Comparison of ENCODE assay signal across 15 mouse cellular contexts in the genomic region with DNA sequence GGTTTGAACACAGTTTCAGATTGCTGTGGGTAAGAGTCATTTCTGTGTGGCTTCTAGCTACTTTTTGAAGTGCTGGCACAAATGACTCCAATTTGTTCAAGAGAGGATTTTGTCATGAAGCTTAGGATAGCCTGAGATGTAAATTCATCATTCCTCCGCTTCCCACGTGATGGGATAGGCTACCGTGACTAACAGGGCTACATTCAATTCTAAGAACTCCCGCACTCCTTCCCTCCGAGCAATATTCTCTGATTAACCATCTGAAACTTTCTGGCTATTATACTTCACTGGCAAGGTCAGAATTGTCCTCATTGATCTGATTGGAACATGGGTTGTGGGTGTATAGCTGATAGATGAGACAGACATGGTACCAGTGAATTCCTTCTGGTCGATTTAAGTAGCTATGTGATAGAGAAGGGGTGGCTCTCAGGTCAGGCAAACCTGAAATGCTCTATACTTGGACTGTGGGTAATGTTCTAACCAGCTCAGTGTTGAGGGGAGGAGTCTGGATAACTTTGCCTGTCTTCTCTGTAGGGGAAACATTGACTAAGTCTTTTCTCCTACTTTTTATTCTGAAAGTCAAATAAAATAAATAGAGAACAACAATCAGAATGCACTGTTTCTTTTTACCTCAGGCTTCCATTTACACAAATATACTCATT.
"Had no signal": no experiment of that assay in that cellular context is flagged by ENCODE, and none has a peak within 500 bp of the region (broad histone marks: within the 10 kb centered on the region; RNA-seq: fewer than 3 reads in every experiment).

No protein-coding gene starts in this region.

- H3K4me2 ChIP-seq: hindbrain, embryonic 15.5 days; limb, embryonic 15.5 days; liver, embryonic 13.5 days; lung, embryonic 15.5 days; neural tube, embryonic 12.5 days had no signal

- H3K4me1 ChIP-seq: limb, embryonic 15.5 days; liver, embryonic 13.5 days; lung, embryonic 15.5 days; megakaryocyte, embryonic 14.5 days had no signal

- H3K9me3 ChIP-seq: hindbrain, embryonic 15.5 days; limb, embryonic 15.5 days; liver, embryonic 13.5 days; lung, embryonic 15.5 days; megakaryocyte, embryonic 14.5 days; neural tube, embryonic 12.5 days had no signal

- H3K4me3 ChIP-seq: hindbrain, embryonic 15.5 days; left cerebral cortex, adult 2 months; limb, embryonic 15.5 days; liver, embryonic 13.5 days; lung, embryonic 15.5 days; megakaryocyte, embryonic 14.5 days; neural tube, embryonic 12.5 days had no signal

- DNase-seq: liver, embryonic 13.5 days; liver, postnatal 0 days; lung, postnatal 14 days; midbrain, embryonic 14.5 days; thymus, adult 18-20 months; thymus, postnatal 14 days had no signal

- H3K27me3 ChIP-seq: hindbrain, embryonic 15.5 days; limb, embryonic 15.5 days; liver, embryonic 13.5 days; lung, embryonic 15.5 days; megakaryocyte, embryonic 14.5 days; neural tube, embryonic 12.5 days had no signal

- H3K9ac ChIP-seq: hindbrain, embryonic 15.5 days; limb, embryonic 15.5 days; liver, embryonic 13.5 days; liver, postnatal 0 days; lung, embryonic 15.5 days; neural tube, embryonic 12.5 days had no signal

- H3K27ac ChIP-seq: hindbrain, embryonic 15.5 days; left cerebral cortex, adult 2 months; limb, embryonic 15.5 days; liver, embryonic 13.5 days; lung, embryonic 15.5 days; macrophage; neural tube, embryonic 12.5 days had no signal

- H3K36me3 ChIP-seq: hindbrain, embryonic 15.5 days; limb, embryonic 15.5 days; liver, embryonic 13.5 days; lung, embryonic 15.5 days; neural tube, embryonic 12.5 days had no signal

- ATAC-seq: inflammation-experienced regulatory T-cells, adult 6 months; intestine, postnatal 0 days; liver, postnatal 0 days had no signal
